Mouse (Mus musculus) thymus, postnatal 10 days (tissue): ENCODE measurements around the gene Camkmt.

ENCODE experiments used
- DNase-seq, 2 experiments: peaks; one replicate each; pipeline ENCODE4 v3.0.0; 2021; ENCODE audit warnings: low spot score in 2 of 2

Camkmt gene

GRCm38 (mm10) chr17:85291601-85292000, 201.2 kb downstream of the Camkmt start:
- no peak for DNase-seq

DNA sequence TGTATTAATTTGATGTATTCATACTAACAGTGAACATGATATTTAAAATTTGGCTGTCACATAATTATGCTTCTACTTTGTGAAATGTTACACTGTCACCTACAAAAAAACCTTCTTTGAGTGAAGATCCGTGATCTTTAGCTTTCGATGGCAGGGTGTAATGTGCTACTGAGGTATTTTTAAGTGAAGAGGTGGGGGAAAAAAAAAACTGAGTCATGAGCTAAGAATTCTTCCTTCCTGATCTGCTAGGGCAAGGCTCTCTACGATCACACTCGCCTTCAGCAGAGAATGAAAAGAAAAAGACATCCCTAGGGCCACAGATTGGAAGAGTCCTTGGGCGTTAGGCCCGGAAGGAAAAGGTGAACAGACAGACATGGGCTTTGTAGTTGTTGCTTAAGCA, 201.9 kb downstream of the Camkmt start:
- DNase-seq, result no peak

DNA sequence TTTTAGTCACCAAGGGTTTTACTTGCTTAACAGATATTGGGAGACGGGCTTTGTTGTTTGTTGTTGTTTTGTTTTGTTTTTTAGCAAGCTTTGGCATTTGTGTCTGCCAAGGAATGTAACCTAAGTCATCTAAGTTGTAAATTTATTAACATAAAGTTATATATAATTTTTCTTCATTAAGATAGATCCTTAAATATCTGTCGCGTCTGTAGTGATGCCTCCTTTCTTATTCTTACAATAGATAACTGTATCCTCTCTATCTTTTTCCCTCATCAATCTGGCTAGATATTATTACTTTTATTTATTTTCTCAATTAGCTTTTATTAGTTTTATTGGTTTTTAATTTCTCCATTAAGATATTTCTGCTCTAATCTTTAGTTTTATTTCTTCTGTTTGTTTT, 213.3 kb downstream of the Camkmt start:
- DNase-seq, result no peak

DNA sequence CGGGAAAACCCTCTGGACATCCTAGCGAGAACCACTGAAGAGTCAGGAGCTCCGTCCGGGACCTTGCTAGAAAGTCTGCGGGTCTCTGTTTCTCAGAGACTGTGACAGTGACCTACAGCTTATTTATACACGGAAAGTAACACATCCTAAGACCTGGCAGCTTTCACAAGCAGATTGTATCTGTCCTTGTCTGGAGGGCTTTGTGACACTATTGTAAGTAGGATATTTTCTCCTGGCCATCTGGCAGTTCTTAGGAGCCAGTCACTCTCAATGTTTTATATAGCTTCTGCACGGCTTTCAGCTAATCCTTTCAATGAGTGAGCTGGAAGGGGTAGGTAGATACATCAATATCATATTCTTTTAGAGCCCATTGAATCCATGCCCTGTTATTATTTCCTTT, 218.2 kb downstream of the Camkmt start:
- DNase-seq, result no peak

DNA sequence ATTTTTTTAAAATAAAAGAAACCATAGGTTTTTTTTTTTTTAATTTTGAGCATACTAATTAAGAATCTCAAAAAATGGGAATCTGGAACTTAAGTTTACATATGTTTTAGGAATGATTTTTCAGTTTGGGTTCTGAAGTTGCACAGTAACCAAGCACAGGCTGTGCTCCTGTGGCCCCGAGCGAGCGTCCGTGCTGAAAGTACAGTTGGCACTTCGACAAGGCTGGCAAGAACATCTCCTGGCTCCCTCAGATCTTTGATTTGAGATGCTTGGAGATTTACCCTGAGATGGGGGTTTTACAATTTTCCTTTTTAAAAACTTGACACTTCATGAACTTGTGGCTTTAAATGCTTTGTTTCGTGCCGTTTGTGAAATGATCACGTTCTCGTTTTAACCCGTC, 218.7 kb downstream of the Camkmt start:
- no peak for DNase-seq

DNA sequence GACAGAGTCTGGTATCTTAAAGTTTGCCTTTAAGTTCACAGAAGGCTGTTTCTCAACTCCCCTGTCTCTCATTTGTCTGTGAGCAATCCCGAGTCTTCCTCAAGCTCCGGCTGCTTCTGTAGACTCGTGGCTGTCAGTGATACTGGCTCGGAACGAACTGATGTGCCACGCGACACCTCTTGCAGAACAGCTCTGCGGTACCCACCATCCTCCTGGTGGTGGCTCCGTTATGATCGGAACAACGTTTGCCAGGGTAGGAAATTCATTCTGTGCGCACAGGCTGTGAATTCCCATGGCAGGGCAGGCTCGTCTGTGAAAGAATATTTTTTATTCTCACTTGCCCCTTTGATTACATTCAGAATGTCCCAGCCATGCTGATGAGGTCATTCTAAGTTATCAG, 221.0 kb downstream of the Camkmt start:
- no peak for DNase-seq

- DNase-seq, result no peak
Observed at GRCm38 (mm10) chr17:85318401-85318800, 228.0 kb downstream of the Camkmt start.

GRCm38 (mm10) chr17:85319779-85320300, 229.5 kb downstream of the Camkmt start:
- DNase-seq, result no peak

DNA sequence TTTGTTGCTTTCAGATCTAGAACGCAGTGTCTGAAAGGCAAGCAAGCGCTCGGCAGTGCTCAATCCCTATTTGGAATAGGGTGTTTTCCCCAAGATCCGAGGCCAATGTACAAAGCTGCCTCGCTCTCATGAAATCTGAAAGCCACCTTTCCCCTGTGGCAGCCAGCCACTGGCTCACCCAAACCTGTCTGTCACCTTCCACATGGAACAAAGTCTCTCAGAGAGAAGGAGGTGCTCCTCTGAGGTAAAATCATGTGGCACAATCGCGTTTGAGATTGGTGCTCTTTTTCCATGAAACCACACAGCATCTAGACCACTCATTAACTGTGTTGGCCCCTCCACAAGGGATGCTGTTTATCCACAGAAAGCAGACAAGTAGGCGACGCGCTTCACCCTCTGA, 238.5 kb downstream of the Camkmt start:
- DNase-seq, result no peak

DNA sequence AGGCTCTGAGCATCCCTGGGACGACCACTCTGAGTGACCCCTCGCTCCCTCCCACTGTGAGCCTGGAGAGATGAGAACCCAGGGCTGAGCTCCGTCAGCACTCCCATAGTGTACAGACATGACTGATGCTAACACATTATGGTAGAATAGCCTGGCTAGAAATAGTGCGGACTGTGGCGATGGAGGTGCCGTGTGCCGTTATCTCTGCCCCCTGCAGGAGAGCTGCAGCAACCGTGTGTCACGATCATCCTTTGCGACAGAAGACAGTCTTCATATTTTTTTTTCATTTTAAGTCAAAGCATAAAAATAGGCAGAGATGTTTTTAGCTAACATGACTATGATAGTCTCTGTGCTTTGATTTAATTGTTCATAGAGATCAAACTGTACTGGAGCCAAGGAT, 245.1 kb downstream of the Camkmt start:
- DNase-seq, result no peak

DNA sequence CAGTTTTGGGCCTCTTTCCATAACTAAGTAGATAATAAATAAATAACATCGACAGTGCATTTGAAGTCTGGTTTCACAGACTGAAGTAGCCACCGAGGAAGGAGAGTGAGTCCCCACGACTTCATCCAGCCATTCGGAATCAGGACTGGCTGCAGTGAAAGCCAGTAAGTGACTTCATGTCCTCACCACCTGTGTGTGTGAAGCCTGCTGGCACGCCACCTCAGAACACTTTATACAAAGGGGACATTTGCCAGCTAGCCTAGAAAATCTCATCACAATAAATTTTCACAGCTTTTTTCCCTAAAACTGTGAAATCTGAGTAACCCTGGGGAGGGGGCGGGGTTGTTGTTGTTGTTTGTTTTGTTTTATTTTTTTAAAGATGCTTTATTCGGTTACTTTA, 247.3 kb downstream of the Camkmt start:
- no peak for DNase-seq

- DNase-seq, result no peak
Observed at GRCm38 (mm10) chr17:85341134-85341700, 250.9 kb downstream of the Camkmt start.

- no peak for DNase-seq
Observed at GRCm38 (mm10) chr17:85342471-85342870, 252.1 kb downstream of the Camkmt start.

- DNase-seq, result no peak
Observed at GRCm38 (mm10) chr17:85343435-85343834, 253.1 kb downstream of the Camkmt start.

GRCm38 (mm10) chr17:85346701-85347100, 256.3 kb downstream of the Camkmt start:
- DNase-seq, result no peak

DNA sequence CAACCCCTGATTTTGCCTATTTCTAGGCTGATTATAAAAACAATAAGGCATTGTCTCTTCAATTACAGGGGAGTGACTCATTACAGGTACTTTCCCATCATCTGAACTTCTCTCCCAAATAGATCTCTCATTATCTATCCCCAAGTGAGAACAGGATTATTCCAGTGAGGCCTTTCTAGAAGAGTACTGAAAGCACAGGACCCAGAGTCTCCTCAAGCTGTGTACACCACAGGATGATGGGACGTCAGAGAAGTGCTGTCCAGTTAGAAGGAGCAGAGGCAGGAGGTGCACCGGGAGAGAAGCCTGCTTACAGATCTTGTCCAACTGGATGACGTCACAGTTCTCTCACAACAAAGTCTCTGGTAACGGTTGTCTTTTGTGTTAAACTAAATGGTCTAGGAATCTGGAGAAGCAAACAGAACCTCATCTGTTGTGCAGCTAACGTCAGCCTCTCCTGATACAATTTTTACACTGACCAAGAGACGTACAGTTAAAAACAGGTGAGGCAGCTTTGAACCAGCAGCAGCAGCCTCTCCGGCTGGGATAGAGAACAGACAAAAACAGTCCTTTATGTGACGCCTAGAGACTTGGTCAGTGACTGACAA, 259.1 kb downstream of the Camkmt start:
- no peak for DNase-seq

DNA sequence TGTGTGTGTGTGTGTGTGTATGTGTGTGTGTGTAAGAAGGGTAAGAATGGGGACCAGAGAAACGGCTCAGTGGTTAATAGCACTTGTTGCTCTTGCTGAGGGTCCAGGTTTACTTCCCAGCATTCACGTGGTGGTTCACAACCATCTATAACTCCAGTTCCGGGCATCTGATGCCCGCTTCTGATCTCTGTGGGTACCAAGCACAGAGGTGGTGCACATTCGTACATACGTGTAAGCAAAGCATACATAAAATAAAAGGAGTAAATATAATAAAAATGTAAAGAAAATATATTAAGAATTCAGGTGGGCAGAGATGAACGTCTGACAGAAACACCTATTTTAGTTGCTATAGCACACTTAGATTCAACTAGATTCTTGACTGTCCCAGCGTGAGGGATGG, 260.9 kb downstream of the Camkmt start:
- no peak for DNase-seq

DNA sequence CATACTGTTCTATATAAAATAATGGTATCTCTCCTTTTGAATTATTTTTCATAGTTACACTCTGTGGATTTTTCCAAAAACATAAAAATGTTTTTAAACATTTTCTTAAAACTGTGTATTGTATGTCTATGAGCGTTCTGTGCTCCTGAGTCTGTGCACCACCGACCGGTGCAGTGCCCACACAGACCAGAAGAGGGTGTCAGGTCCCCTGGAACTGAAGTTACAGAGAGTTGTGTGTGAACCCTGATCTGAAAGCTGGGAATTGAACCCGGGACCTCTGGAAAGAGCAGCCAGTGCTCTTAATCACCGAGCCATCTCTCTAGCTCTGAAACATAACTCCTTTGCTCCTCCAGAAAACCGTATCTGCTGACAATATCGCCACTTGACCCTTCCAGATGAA, 262.4 kb downstream of the Camkmt start:
- DNase-seq, result no peak

DNA sequence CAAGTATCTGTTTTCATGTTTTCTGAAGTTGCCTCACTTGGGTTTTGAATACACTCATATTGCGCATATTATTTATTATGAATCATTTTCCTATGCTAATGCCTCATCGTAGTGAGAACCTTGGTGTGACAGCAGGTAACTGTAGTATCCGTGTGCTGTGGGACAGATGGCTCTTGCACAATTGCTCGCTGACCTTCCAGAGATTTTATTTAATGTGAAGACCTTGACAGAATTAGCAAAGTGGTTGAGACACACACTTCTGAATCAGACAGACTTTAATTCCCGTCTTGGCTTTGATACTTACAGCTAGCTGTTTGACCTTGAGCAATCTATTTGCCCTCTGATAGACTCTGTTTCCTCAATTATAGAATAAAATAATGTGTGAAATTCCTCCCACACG, 262.8 kb downstream of the Camkmt start:
- DNase-seq, result no peak

DNA sequence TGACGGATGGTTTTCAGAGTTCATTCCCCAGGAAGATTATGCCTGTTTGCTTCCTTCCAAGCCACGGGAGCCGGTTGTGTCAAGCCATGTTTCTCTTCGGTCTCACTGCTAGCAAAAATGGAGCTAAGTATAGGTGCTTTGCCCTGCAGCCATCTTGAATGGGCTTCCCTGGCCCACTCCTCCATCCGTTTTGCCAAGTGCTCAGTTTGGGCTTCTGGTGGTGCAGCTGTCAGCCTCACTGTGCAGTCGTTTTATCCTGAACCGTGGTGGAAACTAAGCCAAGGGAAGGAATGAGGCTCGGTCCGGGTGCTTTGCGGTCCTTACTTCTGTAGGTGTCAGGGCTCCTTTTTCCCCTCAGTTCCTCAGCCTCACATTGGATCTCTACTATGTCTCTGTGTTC, 263.3 kb downstream of the Camkmt start:
- no peak for DNase-seq

GRCm38 (mm10) chr17:85355356-85355755, 265.0 kb downstream of the Camkmt start:
- no peak for DNase-seq

DNA sequence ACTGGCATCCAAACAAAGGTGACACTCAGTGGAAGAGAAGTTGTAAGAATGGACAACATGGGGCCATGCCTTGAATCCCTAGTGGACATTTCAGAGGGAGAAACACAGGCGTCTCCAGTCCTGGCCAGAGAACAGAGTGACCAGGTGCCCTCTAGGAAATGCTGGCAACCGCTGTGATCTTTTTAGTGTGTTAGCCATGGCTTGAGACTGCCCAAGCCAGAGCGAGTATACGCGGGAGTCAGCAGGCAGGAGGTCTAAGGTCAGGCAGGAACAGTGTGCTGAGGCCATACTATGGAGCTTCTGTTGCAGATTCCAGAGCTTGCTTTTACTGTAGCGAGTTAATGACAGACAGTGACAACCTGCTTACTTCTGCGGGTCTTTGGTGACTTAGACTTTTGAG, 270.7 kb downstream of the Camkmt start:
- no peak for DNase-seq

DNA sequence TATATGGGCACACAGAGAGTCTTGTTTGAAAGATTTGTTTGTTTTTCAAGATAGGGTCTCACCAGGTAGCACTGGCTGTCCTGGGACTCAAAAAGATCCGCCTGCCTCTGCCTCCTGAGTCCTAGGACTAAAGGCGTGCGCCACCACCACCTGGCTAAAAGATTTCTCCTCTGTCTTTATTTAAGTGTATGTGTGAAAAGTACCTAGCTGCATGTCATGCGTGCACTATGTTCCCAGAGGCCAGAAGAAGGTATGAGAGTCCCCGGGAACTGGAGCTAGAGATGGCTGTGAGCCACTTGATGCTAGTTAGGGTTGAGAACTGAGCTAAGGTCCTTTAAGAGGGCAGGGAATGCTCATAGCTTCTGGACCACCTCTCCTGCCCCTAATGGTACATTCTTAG, 277.0 kb downstream of the Camkmt start:
- DNase-seq, result no peak

GRCm38 (mm10) chr17:85368776-85369175, 278.4 kb downstream of the Camkmt start:
- DNase-seq, result no peak
